Mouse (Mus musculus): ENCODE results near the gene Gng3. TPM values are rescaled to one million over a fixed set of nuclear protein-coding genes. Genes with fewer than 3 reads are reported as not detected.
A peak's percentile ranks its signal among the peaks of the same experiment; 100 is the strongest.

Gene Gng3
- polyA plus RNA-seq, 2 experiments, result 2.2 to 4.2 TPM

GRCm38 (mm10) chr19:8881034-8881392 is 42.0 kb upstream of the Gng3 start:
- H3K36me3 ChIP-seq (ENCODE audit: control insufficient read depth, insufficient read depth, low read length), result peaks cover 15% of the 10 kb centered on the region
- no peak for DNase-seq (ENCODE audit: low spot score)
- H3K27ac ChIP-seq (replicated peaks; ENCODE audit: low read depth, low read length), result no peak overlapping the region; the same call in 1 of the 2 replicates
- H3K4me1 ChIP-seq (ENCODE audit: control insufficient read depth, insufficient read depth, low read length), result peaks cover 5% of the 10 kb centered on the region; the same call in 1 of the 2 replicates
- WGBS, result 19% methylated on average over 3 of the region's 3 CpGs
- no peak for TF ChIP-seq POLR2A (IDR thresholded peaks at IDR 0.05; ENCODE audit: borderline replicate concordance, extremely low read depth, insufficient read depth, insufficient read length)
- no peaks in the 10 kb centered on the region for H3K9me3 ChIP-seq (ENCODE audit: control insufficient read depth, low read length)
- peak overlapping the region; percentile 80 for H3K4me2 ChIP-seq (replicated peaks; ENCODE audit: low read depth, low read length, severe bottlenecking)
- H3K27me3 ChIP-seq (ENCODE audit: control insufficient read depth, insufficient read depth, low read length), result no peaks in the 10 kb centered on the region
- H3K9ac ChIP-seq (ENCODE audit: low read depth, low read length, severe bottlenecking), result peak overlapping the region; percentile 83; the same call in 1 of the 2 replicates
- no peak; the same call in 1 of the 2 replicates for ATAC-seq (ENCODE audit: low FRiP score, low read depth)
- peak overlapping the region; percentile 71 for H3K4me3 ChIP-seq (replicated peaks; ENCODE audit: low read length)

- Histone ChIP-seq H3K4me1 (ENCODE audit: control insufficient read depth, insufficient read depth, low read length) (peaks cover 5% of the 10 kb centered on the region; the same call in 1 of the 2 replicates), H3K9ac (ENCODE audit: low read depth, low read length, severe bottlenecking) (peak within 1 kb of the TSS; percentile 83), H3K9me3 (ENCODE audit: control insufficient read depth, low read length) (no peaks in the 10 kb centered on the region), H3K4me2 (replicated peaks; ENCODE audit: low read depth, low read length, severe bottlenecking) (peak within 1 kb of the TSS; percentile 80), H3K36me3 (ENCODE audit: control insufficient read depth, insufficient read depth, low read length) (peaks cover 20% of the 10 kb centered on the region), H3K27ac (replicated peaks; ENCODE audit: low read depth, low read length) (peak within 1 kb of the TSS; percentile 75), H3K4me3 (replicated peaks; ENCODE audit: low read length) (peak within 1 kb of the TSS; percentile 71), H3K27me3 (ENCODE audit: control insufficient read depth, insufficient read depth, low read length) (no peaks in the 10 kb centered on the region)
- DNase-seq (ENCODE audit: low spot score) (peak; percentile 91), ATAC-seq (ENCODE audit: low FRiP score, low read depth) (peak; percentile 95)
- TF ChIP-seq POLR2A (IDR thresholded peaks at IDR 0.05; ENCODE audit: borderline replicate concordance, extremely low read depth, insufficient read depth, insufficient read length), result peak; percentile 86; the same call in 1 of the 2 replicates
- WGBS, result 2% methylated on average over 42 of the region's 42 CpGs
Measured at GRCm38 (mm10) chr19:8880311-8881033, 41.5 kb upstream of the Gng3 start, which contains the start of gene Uqcc3. Gene Uqcc3, minus strand, starts transcription at chr19:8880923.

- WGBS, result 94% methylated on average over 7 of the region's 7 CpGs
- Histone ChIP-seq H3K4me1 (ENCODE audit: control insufficient read depth, insufficient read depth, low read length) (peaks cover 8% of the 10 kb centered on the region; the same call in 1 of the 2 replicates), H3K4me2 (replicated peaks; ENCODE audit: low read depth, low read length, severe bottlenecking) (no peak overlapping the region), H3K9me3 (ENCODE audit: control insufficient read depth, low read length) (no peaks in the 10 kb centered on the region), H3K27me3 (ENCODE audit: control insufficient read depth, insufficient read depth, low read length) (no peaks in the 10 kb centered on the region), H3K9ac (ENCODE audit: low read depth, low read length, severe bottlenecking) (no peak overlapping the region), H3K36me3 (ENCODE audit: control insufficient read depth, insufficient read depth, low read length) (peaks cover 41% of the 10 kb centered on the region), H3K4me3 (replicated peaks; ENCODE audit: low read length) (no peak overlapping the region), H3K27ac (replicated peaks; ENCODE audit: low read depth, low read length) (no peak overlapping the region)
- no peak for TF ChIP-seq POLR2A (IDR thresholded peaks at IDR 0.05; ENCODE audit: borderline replicate concordance, extremely low read depth, insufficient read depth, insufficient read length)
- ATAC-seq (ENCODE audit: low FRiP score, low read depth) (no peak), DNase-seq (ENCODE audit: low spot score) (no peak)
Measured at GRCm38 (mm10) chr19:8875031-8875430, 36.0 kb upstream of the Gng3 start.

- Histone ChIP-seq H3K4me1 (ENCODE audit: control insufficient read depth, insufficient read depth, low read length) (peaks cover 4% of the 10 kb centered on the region; the same call in 1 of the 2 replicates), H3K4me2 (replicated peaks; ENCODE audit: low read depth, low read length, severe bottlenecking) (peak overlapping the region; percentile 88), H3K9me3 (ENCODE audit: control insufficient read depth, low read length) (no peaks in the 10 kb centered on the region), H3K27me3 (ENCODE audit: control insufficient read depth, insufficient read depth, low read length) (no peaks in the 10 kb centered on the region), H3K36me3 (ENCODE audit: control insufficient read depth, insufficient read depth, low read length) (peaks cover 36% of the 10 kb centered on the region), H3K27ac (replicated peaks; ENCODE audit: low read depth, low read length) (no peak overlapping the region), H3K4me3 (replicated peaks; ENCODE audit: low read length) (peak overlapping the region; percentile 91), H3K9ac (ENCODE audit: low read depth, low read length, severe bottlenecking) (peak overlapping the region; percentile 93)
- ATAC-seq (ENCODE audit: low FRiP score, low read depth), result no peak
- no peak for DNase-seq (ENCODE audit: low spot score)
- no peak for TF ChIP-seq POLR2A (IDR thresholded peaks at IDR 0.05; ENCODE audit: borderline replicate concordance, extremely low read depth, insufficient read depth, insufficient read length)
- WGBS, result 79% methylated on average over 10 of the region's 10 CpGs
Measured at GRCm38 (mm10) chr19:8872266-8872840, 33.4 kb upstream of the Gng3 start.

- Histone ChIP-seq H3K27me3 (ENCODE audit: control insufficient read depth, insufficient read depth, low read length) (no peaks in the 10 kb centered on the region), H3K4me1 (ENCODE audit: control insufficient read depth, insufficient read depth, low read length) (peaks cover 4% of the 10 kb centered on the region; the same call in 1 of the 2 replicates), H3K36me3 (ENCODE audit: control insufficient read depth, insufficient read depth, low read length) (peaks cover 32% of the 10 kb centered on the region), H3K4me2 (replicated peaks; ENCODE audit: low read depth, low read length, severe bottlenecking) (peak within 1 kb of the TSS; percentile 88), H3K27ac (replicated peaks; ENCODE audit: low read depth, low read length) (peak within 1 kb of the TSS; percentile 63), H3K4me3 (replicated peaks; ENCODE audit: low read length) (peak within 1 kb of the TSS; percentile 91), H3K9me3 (ENCODE audit: control insufficient read depth, low read length) (no peaks in the 10 kb centered on the region), H3K9ac (ENCODE audit: low read depth, low read length, severe bottlenecking) (peak within 1 kb of the TSS; percentile 93)
- TF ChIP-seq POLR2A (IDR thresholded peaks at IDR 0.05; ENCODE audit: borderline replicate concordance, extremely low read depth, insufficient read depth, insufficient read length), result peak; percentile 60; the same call in 1 of the 2 replicates
- peak; percentile 97 for ATAC-seq (ENCODE audit: low FRiP score, low read depth)
- DNase-seq (ENCODE audit: low spot score), result peak; percentile 96
- whole genome bisulfite sequencing, result 3% methylated on average over 52 of the region's 59 CpGs
Measured at GRCm38 (mm10) chr19:8871267-8872186, 32.5 kb upstream of the Gng3 start, which contains the start of gene Ubxn1. Gene Ubxn1, plus strand, starts transcription at chr19:8871496.

Data from limb, embryonic 14.5 days (tissue).